Mouse (Mus musculus) left cerebral cortex, postnatal 14 days (tissue): Measurements from ENCODE around the gene Lcn11. TPM values are rescaled to one million over a fixed set of nuclear protein-coding genes. Genes with fewer than 3 reads are reported as not detected.
"Not testable (repeated sequence)": the region's sequence is repeated elsewhere in the genome, so short reads cannot be mapped to it uniquely, and the experiment has no call there.

Experiments
- DNase-seq, 2 experiments: peaks; one replicate each; pipeline ENCODE4 v3.0.0; 2021 to 2022; ENCODE audit warnings: low spot score in 2 of 2, mixed read lengths in 1 of 2
- intact Hi-C: fragments of 180-260 bp; cut with DNase I; formaldehyde crosslinking; loops from one replicate; pipeline ENCODE4 v1.15.1; 2025
- long read RNA-seq, 2 experiments: library from polyadenylated mRNA; stranded (forward); transcript quantifications; one replicate each; pipeline ENCODE4 v2.0.0; 2021
- total RNA-seq, 2 experiments: library from RNA; stranded (reverse); gene quantifications; 2 replicates each; pipeline ENCODE4 v1.2.3; 2021

Lcn11 gene
- total RNA-seq: not detected
- long read RNA-seq, experiment 1: 0 reads
- long read RNA-seq, experiment 2: 0 reads

DNA sequence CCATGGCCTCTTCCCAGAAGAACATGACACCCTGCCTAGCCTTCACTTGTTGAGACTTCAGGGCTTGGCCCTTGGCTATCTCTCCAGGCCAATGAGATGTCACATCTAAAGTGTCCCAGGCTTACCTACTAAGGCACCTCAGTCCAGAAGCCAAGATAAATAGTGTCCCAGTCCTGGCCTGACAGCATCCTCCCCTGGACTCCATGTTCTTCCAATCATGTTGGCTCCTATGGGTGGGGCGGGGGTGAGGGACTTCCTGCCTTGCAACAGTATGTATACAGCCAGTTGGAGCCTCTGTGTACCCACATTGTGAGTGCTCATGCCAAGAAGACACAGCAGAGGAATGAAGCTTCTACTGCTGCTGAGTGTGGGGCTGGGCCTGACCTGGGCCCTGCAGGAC is at the start of gene Lcn11:
TSS of gene Lcn11 (plus strand) at position 301 of the 400 bp plus-strand sequence.
- intact Hi-C loops: no loop called here
- DNase-seq: no peak

DNA sequence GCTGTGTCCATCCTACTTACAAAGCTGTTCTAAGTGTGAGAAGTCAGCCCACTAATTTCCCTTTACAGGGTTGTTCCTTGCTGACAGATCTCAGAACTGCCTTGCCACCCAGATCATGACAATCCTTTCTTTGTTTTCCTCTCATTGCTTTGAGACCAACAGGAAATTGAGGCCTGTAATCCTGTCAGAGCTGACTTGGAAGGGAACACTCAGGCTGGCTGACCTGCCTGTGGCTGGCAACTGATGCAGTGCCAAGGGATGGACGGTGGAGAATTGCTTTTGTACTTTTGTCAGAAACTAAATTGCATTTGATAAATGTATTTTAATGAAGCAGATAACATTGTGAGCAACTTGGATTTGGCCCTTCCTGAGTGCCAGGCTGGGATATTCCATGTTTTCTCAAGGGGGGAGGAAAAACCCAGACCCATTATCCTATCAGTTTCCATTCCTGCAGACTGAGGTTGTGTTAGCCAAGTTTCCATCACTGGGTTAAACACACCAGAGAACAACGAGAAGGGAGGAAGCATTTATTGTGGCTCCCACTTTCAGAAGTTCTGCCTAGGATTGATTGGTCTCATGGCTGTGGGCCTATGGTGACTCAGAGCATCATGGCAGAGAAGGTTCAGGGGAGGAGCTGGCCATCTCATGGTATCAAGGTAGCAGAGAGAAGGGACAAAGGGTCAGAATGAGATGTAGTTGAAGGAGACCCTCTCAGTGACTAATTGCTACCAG is 43.5 kb upstream of the Lcn11 start:
- intact Hi-C loops: no loop called here
- DNase-seq: no peak

DNA sequence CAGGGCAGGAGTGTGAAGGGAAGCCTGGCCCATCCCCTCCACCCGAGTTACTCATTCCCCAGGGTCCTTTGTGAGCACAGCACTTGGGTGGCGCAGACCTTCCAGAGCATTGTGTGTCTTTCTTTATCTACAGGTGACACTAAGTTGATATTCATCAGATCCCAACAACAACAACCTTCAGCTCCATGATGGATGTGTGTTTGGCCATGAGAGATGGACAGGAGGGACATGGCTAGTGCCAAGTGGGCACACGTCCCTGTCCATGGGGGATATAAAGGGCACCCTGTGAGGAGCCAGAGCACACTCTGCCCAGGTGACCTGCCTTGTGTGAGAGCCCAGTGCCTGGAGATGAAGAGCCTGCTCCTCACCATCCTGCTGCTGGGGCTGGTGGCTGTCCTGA is 40.1 kb upstream of the Lcn11 start, which contains the start of gene Obp2b:
TSS of gene Obp2b (plus strand) at position 301 of the 400 bp plus-strand sequence.
- intact Hi-C loops, DNase-seq: not testable (repeated sequence)

DNA sequence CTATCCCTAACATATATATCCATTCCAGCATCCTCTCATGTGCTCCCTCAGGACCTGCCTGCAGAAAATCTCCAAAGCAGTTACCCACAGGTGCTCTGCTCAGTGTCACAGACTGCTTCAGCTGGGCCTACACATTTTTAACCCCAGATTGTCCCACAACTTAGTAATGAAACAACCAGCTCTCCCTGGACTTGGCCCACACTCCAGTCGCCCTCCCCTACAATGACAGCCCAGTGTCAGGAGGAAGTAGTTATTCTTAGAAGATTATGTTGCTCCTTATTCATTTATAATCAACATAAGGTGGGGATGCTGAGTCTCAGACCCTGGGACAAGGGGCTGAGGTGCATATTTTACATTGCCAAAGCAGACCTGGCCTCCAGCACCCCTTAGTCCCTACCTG is 35.1 kb upstream of the Lcn11 start:
- no peak for DNase-seq
- intact Hi-C loops: no loop called here

DNA sequence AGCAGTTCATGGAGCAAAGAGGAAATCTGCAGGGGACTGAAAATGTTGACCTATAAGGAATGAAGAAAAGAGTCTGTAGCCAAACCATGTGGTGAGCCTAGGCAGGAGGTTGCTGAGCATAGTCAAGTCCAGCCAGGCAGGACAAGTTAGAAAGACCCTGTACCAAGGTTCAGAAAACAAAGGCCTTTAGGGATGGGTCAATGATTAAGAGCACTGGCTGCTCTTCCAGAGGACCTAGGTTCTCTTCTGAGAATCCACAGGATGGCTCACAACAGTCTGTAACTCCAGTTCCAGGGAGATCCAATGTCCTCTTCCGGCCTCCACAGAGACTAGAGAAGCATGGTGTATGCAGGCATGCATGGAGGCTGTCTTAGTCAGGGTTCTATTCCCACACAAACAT is 22.6 kb upstream of the Lcn11 start:
- intact Hi-C loops: no loop called here
- DNase-seq: no peak

DNA sequence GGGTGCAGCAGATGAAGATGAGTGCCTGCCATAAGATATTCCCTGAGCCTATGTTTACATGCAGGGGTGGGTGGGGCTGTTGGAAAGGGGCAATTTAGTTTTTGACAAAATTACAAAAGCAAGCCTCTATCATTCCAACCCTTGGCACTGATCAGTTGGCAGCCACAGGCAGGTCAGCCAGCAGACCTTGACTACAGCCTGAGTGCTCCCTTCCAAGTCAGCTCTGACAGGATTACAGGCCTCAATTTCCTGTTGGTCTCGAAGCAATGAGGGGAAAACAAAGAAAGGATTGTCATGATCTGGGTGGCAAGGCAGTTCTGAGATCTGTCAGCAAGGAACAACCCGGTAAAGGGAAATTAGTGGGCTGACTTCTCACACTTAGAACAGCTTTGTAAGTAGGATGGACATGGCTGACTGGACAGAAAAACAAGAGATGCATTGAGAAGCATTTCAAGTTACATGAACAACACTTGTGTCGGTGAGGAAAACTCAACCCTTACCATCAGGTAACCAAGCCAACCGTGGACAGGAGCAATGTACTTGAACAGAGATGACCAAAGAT is 18.7 kb upstream of the Lcn11 start:
- intact Hi-C loops: no loop called here
- DNase-seq: no peak

DNA sequence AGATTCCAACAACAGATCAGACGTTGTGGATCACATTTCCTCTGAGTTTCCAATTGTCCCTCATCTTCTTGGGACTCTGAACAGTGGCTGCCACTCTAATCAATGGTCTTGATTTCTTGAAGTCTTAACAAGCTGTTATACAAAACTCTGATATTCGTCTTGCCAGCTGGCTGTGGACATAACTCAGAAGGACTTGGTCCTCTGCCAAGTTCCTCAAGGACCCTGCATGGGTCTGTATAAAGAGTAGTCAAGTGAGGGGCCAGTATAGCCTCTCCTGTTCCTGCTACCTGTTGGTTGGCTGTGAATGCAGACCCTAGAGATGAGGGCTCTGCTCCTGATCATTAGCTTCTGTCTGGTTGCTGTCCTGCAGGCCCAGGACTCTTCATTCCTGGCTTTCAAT is 11.5 kb upstream of the Lcn11 start, which contains the start of gene Lcn3:
TSS of gene Lcn3 (plus strand) at position 301 of the 400 bp plus-strand sequence.
- no peak for DNase-seq
- intact Hi-C loops: no loop called here

DNA sequence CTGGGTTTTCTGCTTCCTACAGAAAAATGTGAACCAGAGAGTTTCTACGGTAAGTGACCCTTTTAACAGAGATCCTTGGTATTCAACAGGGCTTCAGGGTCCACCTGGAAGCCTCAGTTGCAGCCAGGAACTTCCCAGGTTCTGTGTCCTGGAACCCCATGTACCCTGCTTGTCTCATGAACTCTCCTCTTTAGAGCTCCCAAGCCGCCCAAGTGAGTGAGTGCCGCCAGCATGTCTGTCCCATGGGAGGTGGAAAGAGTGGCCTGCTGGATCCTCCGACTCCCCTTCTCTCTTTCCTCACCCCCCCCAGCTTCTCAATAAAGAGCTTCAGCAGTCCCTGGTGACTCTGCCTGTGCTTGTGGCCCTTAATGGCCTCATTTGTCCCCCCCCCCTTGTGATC is 9.1 kb upstream of the Lcn11 start:
- DNase-seq: no peak
- intact Hi-C loops: no loop called here

DNA sequence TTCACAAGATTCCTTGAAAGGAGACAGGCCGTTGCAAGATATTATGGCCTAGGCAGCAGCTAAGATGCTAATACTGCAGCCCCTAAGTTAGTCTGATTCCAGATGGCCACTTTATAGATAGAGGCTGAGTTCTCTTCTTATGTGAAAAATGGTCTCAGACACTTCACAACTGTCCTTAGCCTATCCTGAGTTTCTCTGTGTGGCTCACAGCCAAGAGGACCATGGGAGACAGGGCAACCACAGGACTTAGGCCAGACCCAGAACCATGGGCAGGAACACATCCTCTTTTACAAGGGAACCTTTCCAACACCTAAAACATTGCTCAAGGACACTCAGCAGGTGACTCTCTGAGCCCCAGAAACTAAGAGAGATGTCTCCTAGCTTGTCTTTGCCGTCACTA is 3.3 kb upstream of the Lcn11 start:
- intact Hi-C loops: no loop called here
- no peak for DNase-seq

DNA sequence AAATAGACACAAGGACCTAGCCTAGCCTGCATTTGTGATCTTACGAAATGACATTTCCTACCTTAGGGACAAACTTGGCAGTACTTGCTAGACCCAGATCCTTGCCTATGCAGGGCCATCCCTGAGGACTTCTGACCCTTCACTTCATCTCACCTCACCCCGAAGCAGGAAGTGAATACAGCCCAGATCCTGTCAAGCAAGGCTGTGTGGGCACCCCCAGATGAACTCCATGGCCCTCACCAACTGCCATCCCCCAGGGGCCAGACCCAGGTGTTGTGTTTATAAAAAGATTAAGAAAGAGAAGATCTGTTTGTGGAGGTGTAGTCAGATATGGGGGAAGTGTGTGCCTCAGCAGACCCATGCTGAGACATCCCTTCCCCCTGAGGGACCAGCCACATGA is 2.2 kb upstream of the Lcn11 start:
- intact Hi-C loops: no loop called here
- no peak for DNase-seq

DNA sequence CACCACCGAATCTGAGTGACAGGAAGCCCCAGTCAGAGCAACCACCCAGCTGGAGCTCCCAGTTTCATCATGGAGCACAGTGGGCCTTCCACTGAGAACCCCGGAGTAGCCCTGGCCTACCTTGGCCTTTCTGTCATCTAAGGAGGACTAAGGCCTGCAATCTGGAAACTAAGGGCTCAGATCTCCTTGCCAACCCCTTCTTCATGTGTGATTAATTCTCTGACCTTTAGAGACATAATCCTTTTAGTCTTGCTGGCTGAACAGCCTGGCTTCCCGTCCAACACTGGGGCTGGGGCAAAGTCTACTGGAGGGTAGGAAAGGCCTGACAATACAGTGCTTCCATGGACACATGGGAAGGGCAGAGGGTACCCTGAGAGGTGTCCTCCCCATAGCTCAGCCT is 826 bp upstream of the Lcn11 start:
- intact Hi-C loops: no loop called here
- DNase-seq: no peak

DNA sequence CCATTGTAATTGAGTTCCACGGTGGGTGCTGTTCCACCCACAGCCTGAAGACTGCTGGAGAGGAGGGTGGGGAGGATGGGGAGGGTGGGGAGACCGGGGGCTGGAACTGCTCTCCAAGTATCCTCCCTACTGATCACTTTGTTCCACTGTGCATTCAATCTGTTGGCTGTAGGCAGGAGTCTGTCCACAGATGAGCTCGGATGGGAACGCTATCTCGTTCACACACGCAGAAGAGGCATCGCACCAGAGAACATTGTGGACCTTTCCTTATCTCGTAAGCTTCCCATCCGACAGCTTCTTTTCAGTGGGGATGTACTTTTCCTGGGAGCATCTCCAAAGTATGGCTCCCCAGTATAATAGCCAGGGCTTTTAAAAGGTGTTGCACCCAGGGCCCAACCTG is 2.3 kb downstream of the Lcn11 start:
- intact Hi-C loops: no loop called here
- no peak for DNase-seq

DNA sequence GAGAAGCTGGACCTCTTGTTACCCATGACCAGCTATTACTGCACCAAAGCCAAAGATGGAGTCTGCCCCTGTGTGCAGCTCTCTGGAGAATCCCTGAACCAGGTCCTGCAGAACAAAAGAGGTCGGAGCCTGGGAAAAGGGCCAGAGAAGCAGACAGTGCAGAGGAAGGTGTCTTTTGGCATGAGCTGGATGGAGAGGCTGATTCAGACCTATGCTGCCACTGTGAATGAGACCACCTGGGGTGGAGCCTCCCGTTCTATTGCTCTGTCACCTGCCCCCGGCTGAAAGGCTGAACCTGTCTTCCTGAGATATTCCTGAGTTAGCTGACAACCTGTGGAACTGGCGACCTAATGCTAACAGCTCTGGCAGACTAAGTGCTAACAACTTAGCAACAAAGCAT is 4.1 kb downstream of the Lcn11 start:
- intact Hi-C loops: no loop called here
- no peak for DNase-seq

DNA sequence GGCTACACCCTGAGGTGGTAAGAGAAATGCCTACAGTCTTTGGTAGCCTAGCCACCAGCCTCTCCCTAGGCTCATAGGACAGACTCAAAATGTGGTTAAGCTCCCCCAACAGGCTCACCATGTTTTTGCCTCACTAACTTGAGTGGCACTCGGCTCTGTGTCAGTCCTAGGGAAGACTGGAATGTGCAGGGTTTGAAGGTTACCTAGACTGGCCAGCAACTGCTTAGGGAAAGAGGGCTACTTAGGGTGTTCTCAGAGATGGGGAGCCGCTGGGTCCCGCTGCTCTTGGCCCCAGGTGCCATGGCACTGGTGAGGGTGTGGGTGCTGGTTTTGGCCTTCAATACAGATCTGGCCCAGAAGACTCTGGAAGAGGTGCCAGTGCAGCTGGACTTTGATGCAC is 5.1 kb downstream of the Lcn11 start, which contains the start of gene Gm13539:
TSS of gene Gm13539 (plus strand) at position 301 of the 400 bp plus-strand sequence.
- intact Hi-C loops: no loop called here

DNA sequence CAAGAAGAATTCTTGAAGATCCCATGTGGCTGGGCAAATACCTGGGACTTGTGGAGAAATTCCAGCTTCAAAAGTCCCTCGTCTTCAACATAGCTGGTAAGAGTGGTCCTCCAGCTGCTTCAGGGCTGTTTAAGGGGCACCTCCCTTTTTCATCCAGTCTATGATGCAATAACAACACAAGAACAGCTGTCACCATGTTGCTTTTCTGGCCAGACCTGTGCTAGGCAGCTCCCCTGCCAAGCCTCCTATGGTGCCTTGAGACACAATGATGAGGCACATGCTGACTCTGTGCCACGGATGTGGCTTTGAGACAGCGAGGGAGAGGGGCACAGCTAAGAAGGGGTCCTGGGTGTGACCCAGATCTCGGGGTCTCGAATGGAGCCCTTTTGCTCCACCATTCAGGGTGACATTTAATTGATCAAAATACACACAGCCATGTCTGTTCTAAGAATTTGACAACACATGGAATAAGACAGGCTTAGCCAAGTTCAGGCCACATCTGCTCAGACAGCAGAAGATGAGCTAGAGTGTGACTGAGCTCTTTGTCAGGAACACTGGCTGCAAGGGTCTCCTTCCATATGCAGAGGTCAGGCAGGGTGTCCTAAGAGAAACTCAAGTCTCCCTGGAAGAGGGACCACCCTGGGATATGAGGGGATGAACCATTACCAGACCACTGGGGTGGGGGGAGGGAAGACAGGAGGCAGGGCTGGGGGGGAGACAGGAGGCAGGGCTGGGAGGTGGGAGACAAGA is 8.9 kb downstream of the Lcn11 start:
- no peak for DNase-seq
- intact Hi-C loops: no loop called here

More for the DNA sequence above, 5.1 kb downstream of the Lcn11 start, which contains the start of gene Gm13539:
- DNase-seq: no peak

DNA sequence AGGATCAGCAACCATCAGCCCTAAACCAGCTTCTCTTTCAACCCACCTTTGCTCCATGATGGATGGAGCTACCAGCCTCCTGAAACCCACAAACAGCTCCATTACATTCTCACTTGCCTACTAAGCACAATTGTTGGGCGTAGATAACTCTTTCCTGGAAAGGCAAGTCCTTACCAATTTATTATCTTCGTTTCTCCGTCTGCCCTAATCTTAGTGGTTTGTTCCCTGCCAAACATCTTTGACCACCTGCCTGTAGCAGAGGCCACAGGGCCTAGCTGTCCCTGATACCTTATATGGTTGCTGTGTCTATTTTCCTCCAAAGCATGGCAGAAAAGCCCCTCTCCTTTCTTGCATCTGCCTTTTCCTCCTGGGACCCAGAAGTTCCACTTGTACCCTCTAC is 12.3 kb downstream of the Lcn11 start:
- no peak for DNase-seq
- intact Hi-C loops: no loop called here

DNA sequence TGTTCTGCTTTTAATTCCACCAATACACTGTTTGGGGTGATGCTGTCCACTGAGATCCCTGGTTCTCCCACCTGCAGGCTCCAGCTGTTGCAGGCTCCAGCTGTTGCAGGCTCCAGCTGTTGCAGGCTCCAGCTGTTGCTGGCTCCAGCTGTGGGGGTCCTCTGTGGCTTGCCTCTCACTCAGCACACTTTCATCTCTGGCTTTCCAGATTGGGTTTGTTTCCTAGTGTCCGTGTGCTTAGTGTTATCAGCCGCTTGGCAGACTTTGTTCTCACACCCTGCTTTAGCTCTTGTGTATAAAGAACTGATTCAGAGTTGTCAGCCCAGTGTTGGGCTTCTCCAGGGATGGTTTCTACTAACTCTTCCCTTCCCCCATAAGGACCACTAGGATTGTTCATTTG is 20.8 kb downstream of the Lcn11 start:
- no peak for DNase-seq
- intact Hi-C loops: no loop called here

DNA sequence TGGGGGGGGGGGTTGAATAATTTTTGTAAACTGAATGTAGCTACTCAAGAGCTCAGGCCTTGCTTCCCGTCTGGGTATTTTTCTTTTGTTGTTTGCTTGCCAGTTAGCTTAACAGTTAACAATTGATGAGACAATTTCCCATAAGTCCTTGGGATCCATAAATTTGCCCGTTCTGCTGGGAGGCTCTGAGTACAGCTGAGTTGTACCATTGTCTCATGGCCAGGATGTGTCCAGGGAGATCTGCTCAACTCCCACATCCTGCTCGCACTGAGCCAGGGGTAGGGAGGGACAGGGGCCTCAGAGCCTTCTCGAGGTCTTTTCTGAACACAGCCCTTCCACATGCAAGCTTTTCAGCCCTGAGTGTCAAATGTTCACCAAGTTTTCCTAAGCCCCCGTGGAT is 21.2 kb downstream of the Lcn11 start:
- intact Hi-C loops: no loop called here
- no peak for DNase-seq

DNA sequence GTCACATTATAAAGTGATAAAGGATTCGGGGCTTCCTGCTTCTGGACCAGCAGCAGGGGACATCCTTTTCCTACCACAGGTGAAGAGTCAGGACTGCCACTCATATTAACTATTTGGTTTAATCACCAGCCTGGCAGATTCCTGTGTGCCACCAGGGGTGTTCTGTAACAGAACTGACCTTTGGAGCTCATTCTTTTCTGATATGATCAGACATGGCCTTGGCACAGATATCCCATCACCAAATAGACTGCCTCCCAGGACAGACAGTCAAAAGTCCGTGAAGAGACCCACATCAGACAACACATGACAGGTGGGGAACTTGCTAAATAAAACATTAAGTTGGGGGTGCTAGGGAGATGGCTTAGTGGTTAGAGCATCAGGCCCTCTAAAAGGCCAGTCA is 34.9 kb downstream of the Lcn11 start:
- no peak for DNase-seq
- intact Hi-C loops: no loop called here

DNA sequence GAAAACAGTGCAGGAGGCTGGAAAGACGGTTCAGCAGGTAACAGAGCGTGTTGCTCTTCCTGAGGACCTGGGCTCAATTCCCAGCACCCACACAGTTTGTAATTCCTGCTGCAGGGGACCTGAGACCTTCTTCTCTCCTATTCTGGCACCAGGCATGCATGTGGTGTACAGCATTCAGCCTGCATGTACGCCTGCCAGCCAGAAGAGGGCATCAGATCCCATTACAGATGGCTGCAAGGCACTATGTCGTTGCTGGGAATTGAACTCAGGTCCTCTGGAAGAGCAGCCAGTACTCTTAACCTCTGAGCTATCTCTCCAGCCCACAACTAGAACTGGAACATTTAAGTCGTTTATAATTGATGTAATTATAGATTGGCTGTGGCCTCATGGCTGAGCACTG is 36.5 kb downstream of the Lcn11 start:
- intact Hi-C loops: no loop called here
- no peak for DNase-seq
